Mouse (Mus musculus): ENCODE data around the gene Limk2.
A peak's percentile ranks its signal among the peaks of the same experiment; 100 is the strongest.

The Limk2 gene

DNA sequence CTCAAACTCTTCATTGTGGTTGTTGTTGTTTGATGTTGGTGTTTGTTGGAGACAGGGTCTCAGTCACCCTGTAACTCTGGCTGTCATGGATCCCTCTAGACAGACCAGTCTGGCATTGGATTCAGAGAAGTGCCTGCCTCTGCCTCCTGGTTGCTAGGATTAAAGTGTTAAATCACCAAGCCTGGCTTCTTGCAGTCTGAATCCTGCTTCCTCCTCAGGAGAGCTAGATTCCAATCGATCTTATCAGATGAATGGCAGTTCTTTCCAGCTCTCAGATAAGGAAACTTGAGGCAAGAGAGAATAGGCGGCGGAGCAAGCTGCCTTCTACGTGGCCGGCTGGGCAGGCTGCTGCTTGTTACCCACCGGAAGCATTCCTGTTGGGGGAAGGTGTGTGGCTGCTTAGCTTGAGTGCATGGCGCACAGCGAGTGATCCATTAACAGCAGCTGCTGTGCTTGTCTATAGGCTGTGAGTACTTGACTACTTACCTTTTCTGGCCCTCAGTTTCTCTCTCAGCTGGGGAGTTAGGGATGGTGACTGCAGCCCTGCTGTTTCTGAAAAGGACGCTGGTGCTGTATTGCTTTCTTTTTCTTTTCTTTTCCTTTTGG is 74.2 kb downstream of the Limk2 start:
- DNase-seq (ENCODE audit: low spot score in 2 of 2): peak in 1 of 2 experiments; percentile 55

DNA sequence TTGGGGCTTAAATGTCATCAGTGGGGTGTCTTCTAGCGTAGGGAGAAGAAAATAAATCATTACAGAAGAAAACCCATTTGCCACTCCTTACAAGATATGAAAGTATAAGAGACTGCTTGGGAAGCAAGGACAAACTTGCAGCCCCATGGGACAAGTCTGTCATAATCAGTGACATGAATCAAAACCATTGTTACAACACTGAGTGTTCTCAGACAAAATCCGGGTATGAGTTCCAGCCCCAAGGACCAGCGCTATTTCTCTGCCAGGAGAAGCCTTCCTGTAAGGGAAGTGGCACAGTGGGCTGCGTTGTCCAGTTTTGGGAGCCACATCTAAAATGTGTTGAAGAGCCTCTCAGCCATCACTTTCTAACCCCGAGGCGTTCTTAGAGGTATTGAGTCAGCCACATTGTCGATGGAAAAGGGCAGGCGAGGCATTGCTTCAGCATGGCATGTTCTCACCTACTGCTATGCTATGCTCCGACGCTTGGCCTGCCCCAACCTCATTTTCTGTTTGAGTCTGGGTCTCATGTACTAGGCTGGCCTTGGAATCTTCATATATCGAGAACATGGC is 74.8 kb downstream of the Limk2 start:
- no peak for DNase-seq (ENCODE audit: low spot score in 2 of 2)

DNA sequence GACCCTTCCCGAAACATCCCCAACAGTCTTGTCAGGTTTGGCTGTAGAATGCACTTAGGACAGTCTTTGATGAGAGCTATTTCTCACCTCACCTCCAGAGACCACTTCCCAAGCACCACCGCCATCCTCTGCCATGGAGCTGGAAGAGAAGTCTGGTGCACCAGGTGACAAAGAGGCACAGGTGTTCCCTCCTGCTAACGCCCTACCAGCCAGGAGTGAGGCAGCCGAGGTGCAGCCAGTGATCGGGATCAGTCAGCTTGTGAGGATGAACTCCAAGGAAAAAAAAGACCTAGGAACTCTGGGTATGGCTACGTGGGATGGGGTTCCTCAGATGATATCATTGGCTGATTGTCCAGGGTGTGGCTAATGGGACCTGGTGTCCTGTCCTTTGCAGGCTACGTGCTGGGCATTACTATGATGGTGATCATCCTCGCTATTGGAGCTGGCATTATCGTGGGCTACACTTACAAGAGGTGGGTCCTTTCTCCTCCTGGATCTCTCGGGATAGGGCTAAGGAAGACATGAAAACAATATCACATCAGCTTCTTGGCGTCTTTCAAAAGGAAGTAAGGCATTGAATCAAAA is 75.8 kb downstream of the Limk2 start:
- no peak for DNase-seq (ENCODE audit: low spot score in 2 of 2)

DNA sequence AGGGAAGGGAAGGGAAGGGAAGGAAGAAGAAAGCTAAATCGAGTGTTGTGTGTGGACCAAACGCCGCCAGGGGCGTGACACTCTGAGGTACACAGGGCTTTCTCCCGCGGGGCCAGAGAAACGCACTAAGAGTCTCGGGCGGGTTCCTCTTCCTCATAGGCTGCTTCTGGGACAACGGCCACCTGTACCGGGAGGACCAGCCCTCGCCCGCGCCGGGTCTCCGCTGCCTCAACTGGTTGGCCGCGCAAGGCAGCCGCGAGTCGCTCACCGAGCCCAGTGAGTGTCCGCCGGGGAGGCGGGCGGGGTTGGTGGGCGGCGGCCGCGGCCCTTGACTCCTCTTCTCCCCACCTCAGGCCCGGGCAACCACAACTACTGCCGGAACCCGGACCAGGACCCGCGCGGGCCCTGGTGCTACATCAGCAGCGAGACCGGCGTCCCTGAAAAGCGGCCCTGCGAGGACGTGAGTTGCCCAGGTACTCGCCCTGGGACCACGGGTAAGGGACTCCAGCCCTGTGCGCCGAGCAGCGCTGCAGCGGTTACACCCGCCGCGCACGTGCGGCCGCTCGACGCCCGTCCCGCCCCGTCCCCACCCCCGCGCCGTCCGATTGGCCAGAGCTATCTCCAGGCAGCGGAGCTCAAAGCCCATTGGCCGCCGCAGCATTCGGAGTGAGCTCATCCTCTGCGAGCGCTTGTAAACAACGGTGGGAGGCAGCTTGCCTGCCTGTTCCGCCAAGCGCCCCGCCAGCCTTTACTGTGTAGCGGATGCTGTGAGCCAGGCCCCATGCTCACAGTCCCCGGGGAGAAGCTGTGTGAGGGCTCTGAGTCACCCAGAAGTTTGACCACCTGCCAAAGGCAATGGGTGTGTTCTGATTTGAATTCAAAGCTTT is 77.0 kb downstream of the Limk2 start:
- DNase-seq (ENCODE audit: low spot score in 2 of 2): peak; percentile 71 to 95

DNA sequence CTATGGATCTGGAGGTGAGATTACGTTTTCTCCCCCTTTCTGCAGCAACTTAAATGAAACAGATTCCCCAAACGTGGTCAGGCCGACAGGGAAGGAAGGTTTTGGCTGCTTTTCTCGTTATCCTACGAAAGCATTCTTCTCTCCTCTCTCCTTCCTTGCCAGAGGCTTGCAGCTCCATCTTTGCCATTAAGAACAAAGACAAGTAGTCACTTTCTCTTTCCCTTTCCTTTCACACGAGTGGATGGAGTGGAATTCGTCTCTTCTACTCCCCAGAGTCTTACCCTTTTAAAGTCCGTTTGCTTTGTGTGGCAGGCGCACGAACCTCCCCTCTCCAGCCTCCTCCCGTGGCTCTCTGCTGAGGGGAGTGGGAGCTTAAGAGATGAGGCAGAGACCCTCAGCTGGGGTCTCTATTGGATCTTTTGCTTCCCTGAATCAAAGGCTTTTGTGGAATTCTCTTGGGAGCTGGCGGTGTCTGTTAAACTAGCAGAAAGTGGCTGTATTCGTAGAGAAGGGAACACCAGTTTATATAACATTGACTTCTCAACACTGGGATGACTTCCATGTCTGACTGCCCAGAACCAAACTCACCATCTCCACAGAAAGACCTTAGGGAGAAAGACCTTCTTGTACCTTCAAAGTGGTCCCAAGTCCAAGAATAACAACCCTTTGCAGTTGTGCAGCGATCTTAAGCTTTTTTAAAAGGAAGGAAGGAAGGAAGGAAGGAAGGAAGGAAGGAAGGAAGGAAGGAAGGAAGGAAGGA is 77.8 kb downstream of the Limk2 start:
- no peak for DNase-seq (ENCODE audit: low spot score in 2 of 2)

DNA sequence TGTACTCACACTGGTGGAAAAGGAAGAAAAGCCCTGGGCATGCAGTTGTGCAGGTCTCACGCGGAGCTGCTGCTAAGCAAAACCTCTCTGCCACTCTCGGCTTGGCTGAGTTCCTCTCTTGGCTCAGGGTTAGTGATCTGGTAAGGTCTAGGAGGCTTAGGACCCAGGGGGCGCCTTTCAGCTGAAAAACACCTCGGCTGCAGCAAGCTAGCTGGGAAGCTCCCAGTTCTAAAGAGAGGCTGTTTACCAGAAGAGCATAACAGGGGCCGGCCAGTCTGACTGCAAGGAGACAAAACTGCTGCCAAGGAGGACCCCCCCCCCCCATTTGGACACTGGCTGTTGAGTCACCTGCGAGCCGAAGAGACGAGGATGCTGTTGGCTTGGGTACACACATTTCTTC is 78.4 kb downstream of the Limk2 start:
- peak; percentile 68 to 82 for DNase-seq (ENCODE audit: low spot score in 2 of 2)

DNA sequence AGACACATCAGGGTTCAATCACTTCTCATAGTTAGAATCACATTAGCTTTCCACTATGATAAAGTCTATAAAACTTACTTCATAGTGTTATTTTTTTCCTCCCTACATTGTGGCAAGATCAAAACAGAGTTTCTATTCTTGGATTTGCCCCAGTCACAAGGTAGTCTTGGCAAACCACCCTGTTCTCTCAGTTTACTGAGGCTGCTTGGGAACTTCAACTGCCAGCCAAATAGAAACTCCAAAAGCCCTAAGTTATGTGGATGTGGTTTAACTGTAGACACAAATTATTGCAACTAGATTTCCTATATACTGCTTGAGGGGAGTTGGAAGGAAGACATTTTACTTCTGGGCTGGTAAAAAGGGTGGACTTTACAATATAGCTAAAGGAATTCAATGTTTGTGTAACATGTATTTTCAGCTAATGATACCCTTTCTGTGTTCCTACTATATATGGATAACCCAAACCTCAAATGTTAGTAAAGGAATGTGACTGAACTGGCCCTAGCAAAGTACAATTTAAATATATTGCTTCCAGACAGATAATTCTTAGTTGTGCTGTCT is 79.0 kb downstream of the Limk2 start, which contains the start of gene Pik3ip1:
Gene Pik3ip1 (plus strand): TSS at position 511 of the 561 bp plus-strand sequence.
- DNase-seq (ENCODE audit: low spot score in 2 of 2): no peak

DNA sequence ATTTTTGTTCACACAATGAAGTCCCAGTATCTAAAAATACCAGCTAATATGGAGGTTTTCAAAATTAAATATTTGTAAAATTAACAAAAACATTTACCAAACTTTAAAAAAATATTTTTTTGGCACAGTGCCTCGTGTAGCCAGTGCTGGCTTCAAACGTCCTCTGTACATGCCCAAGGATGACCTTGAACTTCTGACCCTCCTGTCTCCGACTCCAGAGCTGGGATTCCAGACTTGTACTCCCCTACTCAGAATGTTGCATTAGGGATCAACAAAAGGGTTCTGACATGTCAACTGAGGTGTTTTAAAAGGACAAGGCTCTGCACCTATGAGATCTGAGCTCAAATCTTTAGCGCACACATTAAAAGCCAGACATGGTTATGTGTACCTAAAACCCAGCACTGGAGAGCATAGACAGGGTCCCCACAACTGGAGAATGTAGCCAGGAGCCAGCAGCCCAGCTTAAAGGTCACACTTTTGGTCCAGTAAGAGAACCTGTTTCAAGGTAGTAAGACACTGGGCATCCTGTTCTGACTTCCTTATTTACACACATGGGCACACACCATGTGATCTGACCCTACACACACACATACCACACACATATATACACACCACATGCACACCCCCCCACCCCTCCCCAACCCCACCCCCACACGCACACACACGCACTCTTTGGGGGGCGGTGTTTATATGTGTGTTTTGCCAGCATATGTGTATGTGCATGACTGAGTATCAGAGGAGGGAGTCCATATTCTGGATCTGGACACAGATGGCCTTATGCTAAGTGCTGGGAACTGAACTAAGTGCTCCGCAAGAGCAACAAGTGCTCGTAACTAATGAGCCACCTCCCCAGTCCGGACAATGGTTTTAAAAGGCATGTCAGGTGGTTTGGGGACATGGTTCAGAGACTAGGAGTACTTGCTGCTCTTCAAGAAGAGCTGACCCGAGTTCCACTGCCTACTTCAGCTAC is 79.9 kb downstream of the Limk2 start:
- DNase-seq (ENCODE audit: low spot score in 2 of 2): no peak

DNA sequence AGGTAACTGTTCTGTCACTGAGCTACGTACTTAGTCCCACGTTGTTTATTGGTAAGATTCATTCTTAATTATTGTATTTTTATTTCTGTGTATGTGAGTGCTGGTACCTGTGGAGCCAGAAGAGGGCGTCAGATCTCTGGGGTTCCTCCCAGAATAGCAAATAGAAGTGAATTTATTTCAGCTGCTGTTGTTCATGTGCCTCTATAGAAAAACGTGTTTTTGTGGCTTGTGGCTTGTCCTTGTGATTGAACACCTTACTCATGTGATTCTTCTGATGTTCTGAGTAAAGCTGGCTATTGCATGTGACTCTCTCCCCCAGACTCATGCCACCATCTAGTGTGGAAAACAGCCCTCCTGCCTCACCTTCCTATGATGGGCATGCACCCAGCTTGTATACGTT is 80.7 kb downstream of the Limk2 start:
- DNase-seq (ENCODE audit: low spot score in 2 of 2): no peak

DNA sequence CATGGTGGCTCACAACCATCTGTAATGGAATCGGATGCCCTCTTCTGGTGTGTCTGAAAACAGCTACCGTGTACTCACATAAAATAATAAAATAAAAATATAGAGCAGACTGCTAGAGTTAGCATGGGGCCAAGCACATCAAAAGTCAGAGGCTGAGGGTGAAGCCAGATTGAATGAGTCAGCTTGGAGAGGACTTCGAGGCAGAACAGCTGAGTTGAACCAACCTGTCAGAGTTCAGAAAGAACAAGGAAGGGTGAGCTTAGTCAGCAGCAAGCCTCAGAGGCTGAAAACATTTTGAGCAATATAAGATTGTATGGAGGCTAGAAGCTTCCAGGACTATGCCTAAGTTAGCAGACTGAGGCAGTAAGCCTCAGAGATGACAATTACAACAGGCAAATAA is 90.7 kb downstream of the Limk2 start:
- DNase-seq (ENCODE audit: low spot score in 2 of 2): no peak

DNA sequence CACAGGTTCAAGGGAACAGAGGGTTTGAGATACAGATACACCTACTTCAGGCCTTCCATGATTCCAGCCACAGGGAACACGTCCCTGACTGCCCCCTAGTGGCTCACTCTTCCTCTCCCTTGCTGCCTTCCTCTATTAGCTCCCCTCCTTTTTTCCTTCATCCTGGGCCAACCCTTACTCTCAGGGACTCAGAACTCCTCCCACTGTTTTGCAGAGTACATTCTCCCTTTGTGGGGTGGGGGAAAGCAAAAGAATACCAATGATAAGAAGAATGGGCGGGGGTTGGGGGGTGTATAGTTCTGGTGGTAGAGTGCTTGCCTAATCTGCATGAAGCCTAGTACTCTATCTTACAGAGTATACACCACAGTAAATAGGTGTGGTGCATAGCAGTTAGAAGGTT is 94.8 kb downstream of the Limk2 start:
- DNase-seq (ENCODE audit: low spot score in 2 of 2): no peak

DNA sequence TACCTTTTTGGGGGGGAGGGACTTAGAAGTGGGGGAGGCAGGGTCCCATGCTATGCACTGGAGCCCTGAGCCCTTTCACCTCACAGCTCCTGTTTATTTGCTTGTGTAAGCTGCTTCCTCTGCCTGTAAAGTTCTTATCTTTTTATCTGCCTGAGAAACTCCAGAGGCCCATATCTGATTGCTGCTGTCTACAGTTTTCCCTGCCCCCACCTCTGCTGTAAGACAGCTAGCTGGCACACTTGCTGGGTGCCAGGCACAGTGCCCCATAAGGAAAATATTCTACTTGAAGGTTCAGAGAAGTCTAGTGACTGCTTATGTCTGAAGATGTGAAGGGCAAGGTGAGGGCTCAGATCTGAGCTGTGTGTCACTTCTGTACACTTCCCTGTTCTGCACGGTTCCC is 95.7 kb downstream of the Limk2 start:
- no peak for DNase-seq (ENCODE audit: low spot score in 2 of 2)

DNA sequence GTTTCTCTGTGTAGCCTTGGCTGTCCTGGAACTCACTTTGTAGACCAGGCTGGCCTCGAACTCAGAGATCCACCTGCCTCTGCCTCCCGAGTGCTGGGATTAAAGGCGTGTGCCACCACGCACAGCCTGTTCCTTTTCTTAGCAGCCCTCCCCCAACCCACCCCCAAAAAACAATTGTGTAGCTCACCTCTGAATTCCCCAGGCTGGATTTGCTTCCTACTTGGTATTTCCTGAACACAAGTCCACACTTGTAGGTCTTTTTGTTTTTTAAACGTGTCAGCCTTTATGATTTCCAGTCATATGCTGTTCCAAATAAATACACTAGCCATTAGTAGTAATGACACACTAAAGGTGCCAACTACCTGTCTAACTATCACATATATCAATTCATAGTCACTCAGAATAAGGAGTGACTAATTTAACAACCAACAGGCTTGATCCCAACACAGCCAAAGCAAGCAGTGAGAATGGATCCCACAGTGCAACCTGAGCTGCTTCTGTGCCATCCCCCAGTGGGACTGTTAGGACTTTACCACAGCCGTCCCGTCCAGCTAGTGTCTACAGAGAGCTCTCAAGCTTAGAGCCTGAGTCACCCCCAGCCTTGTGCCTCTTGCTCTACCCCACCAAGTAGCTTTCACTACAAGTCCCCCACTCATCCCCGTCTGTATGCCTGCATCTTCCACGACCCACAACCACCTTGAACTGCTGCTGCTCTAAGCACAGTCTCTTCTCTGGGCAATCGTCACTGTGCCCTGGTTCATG is 97.2 kb downstream of the Limk2 start:
- no peak for DNase-seq (ENCODE audit: low spot score in 2 of 2)

DNA sequence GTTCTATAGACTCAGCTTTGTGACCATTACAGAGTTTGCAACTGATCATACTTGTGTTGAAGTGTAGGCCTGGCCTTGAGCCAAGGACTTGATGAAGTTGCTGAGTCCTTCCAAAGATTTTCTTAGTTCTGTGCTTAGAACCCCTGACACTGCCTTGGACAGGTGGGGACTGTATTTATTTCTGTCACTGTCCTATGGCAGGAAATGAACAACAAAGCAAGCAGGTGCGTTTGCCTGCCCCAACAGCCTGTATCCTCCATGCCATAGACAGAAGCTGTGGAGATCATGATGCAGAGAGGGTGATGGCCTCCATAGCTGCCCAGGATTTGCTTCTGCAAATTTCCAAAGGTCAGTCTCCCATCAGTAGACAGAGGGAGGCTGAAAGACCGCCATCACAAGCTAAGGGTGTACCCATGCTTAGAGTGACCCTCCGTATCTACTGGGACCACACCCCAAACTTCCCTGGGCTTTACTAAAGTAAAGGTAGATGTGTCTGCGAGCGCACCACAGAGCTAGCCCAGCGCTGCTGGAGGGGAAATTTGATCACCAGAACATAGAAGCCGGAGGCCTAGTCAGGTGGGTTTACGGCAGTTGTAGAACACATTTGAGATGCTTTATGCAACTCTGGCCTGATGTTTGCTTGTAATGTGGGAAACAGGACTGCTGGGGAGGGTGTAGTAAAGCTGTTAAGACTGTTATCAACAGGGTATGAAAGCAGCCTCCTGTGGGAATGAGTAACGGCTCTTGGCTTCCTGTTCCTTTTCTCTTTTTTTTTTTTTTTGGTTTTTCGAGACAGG is 98.0 kb downstream of the Limk2 start:
- no peak for DNase-seq (ENCODE audit: low spot score in 2 of 2)

DNA sequence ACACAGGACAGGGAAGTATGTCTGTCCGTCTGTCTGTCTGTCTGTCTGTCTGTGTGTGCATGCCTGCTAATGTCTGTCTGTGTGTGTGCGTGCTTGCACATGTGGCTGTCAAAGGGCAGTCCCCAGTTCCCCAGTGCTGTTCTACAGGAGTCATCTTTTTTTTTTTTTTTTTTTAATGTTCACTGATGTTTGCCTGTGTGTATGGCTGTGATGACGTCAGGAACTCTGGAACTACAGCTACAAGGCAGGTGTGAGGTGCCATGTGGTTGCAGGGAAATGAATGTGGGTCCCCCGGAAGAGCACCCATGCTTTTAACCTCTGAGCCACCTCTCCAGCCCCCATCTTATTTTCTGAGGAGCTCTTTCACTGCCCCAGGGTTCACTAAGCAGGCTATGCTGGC is 99.1 kb downstream of the Limk2 start:
- no peak for DNase-seq (ENCODE audit: low spot score in 2 of 2)

DNA sequence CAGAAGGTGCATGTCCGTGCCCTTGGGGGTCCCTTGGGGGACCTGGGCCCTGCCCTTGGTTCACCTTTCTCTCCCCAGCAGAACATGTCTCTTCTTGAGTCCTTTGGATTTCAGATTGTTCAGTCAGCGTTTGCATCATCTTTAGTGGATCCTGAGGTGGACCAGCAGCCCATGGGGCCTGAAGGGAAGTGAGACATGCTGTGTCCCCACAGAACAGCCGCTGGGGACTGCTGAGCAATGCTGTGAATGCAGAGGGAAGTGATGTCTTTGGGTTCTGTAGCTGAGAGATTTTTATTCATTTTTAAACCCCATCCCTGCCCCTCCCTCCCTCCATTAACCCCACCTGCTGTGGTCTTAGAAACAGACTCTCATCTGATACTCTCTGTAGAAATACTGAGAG is 101.1 kb downstream of the Limk2 start:
- no peak for DNase-seq (ENCODE audit: low spot score in 2 of 2)

DNA sequence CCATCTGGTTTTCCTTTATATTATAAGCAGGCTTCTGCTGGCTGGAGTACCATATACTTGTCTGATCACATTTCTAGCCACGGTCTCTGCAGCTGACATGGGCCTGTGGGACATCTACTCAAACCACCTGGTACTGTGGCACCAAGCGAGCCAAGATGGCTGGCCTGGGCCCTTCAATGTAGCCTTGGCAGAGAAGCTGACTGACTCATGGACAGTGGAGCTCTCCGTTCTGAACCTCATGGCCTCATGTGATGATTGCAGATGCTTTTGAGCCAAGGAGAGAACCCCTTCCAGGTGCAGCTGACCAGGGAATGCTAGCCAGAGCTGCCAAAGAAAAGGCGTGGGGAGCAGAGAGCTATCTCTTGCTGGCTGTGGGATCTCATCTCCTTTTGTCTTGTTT is 103.2 kb downstream of the Limk2 start:
- no peak for DNase-seq (ENCODE audit: low spot score in 2 of 2)

DNA sequence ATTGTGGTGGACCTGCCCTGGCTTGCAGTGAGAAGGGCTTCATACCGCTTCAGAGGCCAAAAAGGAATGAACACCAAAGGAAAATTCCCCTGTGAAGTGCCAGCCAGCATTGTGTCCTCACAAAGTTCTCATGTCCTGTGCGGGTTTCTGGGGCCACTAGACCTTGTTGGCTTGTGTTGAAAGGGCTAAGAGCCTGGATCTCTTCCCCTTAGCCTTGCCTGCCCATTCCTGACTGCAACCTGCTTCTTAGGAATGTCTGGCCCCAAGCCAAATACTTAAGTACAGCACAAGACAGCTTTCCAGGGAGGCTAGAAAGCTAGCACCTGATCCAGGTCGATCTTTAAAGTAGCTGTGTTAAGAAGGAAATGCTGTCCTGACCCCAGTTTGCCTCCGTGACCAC is 106.2 kb downstream of the Limk2 start:
- no peak for DNase-seq (ENCODE audit: low spot score in 2 of 2)

DNA sequence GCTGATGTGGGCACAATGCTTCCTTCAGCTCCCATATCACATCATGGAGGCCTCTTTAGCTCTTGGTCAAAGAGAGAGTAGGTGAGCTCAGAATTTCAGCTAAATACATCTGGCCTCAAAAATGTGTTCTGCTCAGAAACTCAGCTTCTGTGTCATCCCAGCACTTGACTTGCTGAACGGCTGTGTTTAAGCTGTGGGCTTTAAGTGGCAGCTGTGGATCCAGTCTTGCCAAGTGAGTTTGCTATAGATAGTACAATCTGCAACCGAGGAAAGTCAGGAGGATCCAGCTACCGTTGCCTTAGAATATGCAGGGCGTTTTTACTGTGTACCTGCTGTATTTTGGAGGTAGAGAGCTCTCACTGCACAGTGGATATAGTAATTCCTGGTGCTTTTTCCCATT is 106.6 kb downstream of the Limk2 start:
- DNase-seq (ENCODE audit: low spot score in 2 of 2): no peak
